Mouse (Mus musculus) activated CD4-positive, CD25-positive, alpha-beta regulatory T cell, adult 9 weeks (primary cell): ENCODE results near the gene Mesd. TPM values are rescaled to one million over a fixed set of nuclear protein-coding genes. Genes with fewer than 3 reads are reported as not detected.

Experiments used
- polyA plus RNA-seq: library from polyadenylated mRNA; unstranded; fragments of 100-300 nt; shearing (Covaris generic); gene quantifications from one replicate; pipeline ENCODE4 v1.2.1, GENCODE M21; 2017

The Mesd gene
- 50.7 TPM for polyA plus RNA-seq

GRCm38 (mm10) chr7:83884021-83884658, at the start of gene Mesd, which contains the start of gene Tlnrd1:
Gene Mesd, plus strand, starts transcription at chr7:83884466.
Gene Tlnrd1, minus strand, starts transcription at chr7:83884305.

Other genes starting within 250 kb of the Mesd start
- gene Il16, start 138.7 kb upstream of the Mesd start, polyA plus RNA-seq: 502 TPM
- gene Cfap161, start 89.6 kb upstream of the Mesd start, polyA plus RNA-seq: not detected
- 0.37 TPM for gene Tlnrd1, start 161 bp upstream of the Mesd start, polyA plus RNA-seq
- not detected for gene Cemip, start 202.0 kb downstream of the Mesd start, polyA plus RNA-seq